Mouse (Mus musculus) liver, embryonic 14 days (tissue): ENCODE results near the gene Isy1. TPM values are rescaled to one million over a fixed set of nuclear protein-coding genes. Genes with fewer than 3 reads are reported as not detected.

Experiments used
- polyA plus RNA-seq: library from polyadenylated mRNA; depleted of rRNA; stranded (reverse); fragments of >200 nt; gene quantifications from 2 replicates; pipeline ENCODE4 v1.2.3, GENCODE M21; 2012; rRNA removed

Isy1 gene
- polyA plus RNA-seq = 17.1 and 17.5 TPM in 2 replicates

DNA sequence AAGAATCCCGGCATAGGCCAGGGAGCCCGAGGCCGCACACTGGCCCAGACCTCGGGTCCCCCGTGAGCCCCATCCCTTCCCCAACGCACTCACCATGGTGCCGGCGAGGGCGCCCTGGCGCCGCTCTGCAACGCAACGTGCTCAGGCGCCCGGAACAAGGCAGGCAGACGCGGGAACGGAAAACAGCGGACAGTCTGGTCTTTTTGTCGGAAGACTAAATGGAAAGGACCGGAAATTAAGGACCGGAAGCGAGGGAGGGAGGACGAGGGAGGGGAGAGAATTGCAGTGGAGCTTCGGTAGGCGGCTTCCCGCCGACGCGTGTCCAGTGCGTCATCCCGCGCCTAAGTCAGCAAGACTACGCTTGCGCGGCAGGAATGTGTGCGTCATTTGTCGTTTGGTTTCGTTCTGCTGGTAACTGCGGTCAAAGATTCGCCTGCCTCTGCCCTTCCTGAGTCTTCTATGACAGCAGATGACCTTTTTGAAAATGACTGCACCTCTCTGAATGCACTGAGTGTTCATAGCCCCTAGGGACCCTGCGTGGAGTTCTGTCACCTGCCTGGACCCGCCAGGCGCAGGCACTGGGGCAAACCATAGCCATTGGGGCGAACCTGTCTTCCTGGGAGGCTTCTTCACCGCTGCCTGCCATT lies at the start of gene Isy1:
Gene Isy1, minus strand, starts transcription at position 248 of the 647 bp plus-strand sequence.

DNA sequence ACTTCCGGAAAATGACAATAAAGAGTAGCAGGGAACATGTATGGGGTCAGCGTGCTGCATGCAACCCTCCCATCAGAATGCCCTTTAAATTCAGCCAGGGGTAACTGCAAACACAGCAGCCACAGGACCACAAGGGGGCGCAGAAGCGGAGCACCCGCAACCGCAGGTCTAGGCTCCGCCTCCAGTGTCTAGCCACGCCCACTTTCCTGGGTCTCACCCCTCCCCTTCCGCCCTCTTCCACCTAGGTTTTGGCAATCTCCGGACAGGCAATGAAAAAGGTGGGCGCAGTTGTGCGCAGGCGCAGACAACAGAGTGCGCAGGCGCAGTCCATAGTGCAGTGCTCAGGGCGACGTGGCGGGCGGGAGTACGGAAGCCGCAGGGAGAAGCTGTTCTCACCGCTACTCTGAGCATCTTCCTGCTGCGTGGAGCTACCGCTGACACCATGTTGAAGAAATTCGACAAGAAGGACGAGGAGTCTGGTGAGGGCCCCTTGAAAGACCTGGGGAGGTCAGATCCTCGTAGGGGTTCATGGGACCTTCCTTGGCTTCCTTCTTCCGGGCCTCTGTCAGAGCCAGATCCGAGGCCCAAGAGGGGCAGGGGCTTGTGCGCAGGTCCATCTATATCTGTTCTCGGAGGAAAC lies 49.1 kb upstream of the Isy1 start, which contains the start of gene Copg1:
Gene Copg1, plus strand, starts transcription at position 221 of the 640 bp plus-strand sequence.

DNA sequence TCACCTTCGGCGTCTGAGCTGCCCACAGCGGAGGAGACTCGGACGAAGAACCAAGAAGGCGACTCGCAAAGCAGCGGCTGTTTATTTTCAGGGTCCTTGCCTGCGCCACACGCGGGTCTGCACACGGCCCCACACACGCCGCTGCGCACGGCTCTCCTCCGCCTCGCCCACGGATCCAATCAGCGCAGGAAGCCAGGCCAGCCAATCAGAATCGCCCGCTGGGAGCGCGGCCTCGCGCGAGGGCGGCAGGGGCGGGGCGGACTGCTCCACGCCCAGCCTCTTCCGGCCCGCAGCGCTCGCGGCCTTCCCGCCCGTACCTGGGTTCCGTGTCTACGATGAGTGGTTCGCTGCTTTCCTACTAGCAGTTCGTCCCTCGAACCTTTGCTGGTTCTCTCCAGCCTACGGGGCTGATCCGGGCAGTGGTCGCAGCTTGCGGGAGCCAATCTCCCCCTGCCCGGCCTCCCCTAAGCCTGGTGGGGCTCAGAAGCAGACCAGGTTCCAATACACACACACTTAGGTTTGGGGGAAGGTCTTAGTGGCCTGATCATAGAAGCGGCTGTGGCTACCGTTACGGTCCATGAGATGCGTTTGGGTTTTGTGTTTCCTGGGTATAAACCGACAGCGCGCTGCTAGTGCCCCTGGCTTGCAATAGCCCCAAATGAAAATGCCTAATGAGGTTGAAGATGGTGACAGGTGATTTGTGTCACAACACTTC lies 12.5 kb upstream of the Isy1 start, which contains the start of gene Cnbp:
Gene Cnbp, minus strand, starts transcription at position 207 of the 715 bp plus-strand sequence.

DNA sequence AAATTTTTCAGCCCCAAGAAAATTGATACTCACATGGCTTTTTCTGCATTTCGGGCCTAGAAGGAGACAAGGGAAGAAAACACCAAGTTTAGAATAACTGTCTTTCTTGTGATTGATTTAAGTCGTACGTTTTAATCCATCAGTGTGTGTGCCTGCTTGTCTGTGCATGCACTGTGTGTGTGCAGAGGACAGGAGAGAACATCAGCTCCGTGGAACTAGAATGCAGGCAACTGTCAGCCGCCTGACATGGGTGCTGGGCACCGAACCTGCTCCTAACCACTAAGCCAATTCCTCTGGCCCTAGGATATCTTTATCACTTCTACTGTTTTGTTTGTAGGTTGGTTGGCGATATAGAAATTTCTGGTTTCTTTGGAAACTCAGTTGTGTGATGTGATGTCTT lies 2.9 kb downstream of the Isy1 start, which contains the start of gene Gm45140:
Gene Gm45140, minus strand, starts transcription at position 101 of the 400 bp plus-strand sequence.

DNA sequence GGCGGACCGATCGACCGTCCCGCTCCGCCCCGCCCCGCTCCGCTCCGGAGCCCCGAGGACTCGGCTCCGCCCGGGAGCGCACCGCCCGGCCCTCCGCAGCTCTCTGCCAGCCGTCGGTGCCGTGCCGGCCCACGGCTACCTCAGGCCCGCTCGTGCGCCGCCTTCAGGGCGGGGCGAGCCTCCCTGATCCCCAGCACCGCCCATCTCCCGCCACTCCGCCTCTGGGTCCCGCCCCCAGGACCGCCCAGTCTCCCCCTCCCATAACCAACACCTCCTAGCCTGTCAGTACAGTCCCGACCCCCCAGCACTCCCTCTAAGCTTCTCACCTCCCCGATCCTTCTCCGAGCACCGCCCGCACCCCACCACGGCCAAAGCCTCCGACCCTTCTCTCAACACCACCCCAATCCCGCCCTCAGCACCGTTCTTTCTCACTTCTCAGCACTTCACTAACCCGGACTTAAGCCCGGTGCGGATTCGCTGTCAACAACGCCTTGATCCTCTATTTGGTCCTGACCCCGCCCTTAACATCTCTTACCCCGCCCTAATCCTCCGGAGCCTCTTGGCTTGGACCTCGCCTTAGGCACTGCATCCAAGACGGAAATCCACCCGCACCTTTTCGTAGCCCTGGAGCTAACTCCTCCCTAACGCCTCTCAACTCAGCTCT lies 26.8 kb downstream of the Isy1 start, which contains the start of gene Rab43:
Gene Rab43, minus strand, starts transcription at position 490 of the 664 bp plus-strand sequence.

DNA sequence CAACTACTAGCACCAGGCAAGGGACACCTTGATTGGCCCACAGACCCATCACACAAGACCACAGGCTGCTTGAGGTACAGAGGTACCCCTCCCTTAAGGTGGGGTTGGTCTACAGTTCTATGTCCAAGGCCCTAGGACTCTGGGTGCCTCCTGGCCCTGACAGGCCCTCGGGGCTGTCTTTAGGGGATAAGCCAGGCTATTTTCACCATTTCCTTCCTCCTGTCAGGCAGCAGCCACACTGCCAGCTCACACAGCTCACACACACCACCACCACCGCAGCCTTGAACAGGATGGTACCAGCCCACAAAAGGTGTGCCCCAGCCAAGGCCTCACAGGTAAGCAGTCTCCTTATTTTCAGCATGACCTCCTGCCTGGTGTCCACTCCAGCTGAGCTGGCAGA lies 60.8 kb downstream of the Isy1 start, which contains the start of gene Gp9:
Gene Gp9, plus strand, starts transcription at position 231 of the 400 bp plus-strand sequence.

Other genes with a start within 250 kb of the Isy1 start
- 2.7 and 3.0 TPM in 2 replicates for gene Prokr1, start 248.1 kb downstream of the Isy1 start, polyA plus RNA-seq
- gene Aplf, start 166.6 kb downstream of the Isy1 start, polyA plus RNA-seq = 9.7 and 10.1 TPM in 2 replicates
- 0.16 and 0.39 TPM in 2 replicates for gene Efcc1, start 107.9 kb downstream of the Isy1 start, polyA plus RNA-seq
- 31.8 and 34.2 TPM in 2 replicates for gene Gp9, start 60.7 kb downstream of the Isy1 start, polyA plus RNA-seq
- 15.5 and 21.2 TPM in 2 replicates for gene Rab43, start 26.6 kb downstream of the Isy1 start, polyA plus RNA-seq
- gene Gm45140, start 3.0 kb downstream of the Isy1 start, polyA plus RNA-seq = 5.1 and 6.2 TPM in 2 replicates
- gene Cnbp, start 12.3 kb upstream of the Isy1 start, polyA plus RNA-seq = 188 and 223 TPM in 2 replicates
- gene Copg1, start 49.0 kb upstream of the Isy1 start, polyA plus RNA-seq = 19.2 and 24.4 TPM in 2 replicates
- 11.1 and 11.4 TPM in 2 replicates for gene Hmces, start 75.1 kb upstream of the Isy1 start, polyA plus RNA-seq
- gene H1fx, start 142.8 kb upstream of the Isy1 start, polyA plus RNA-seq = 4.9 and 5.2 TPM in 2 replicates
- gene Rab7, start 206.5 kb upstream of the Isy1 start, polyA plus RNA-seq = 78.5 and 85.9 TPM in 2 replicates
- gene Rpn1, start 245.7 kb upstream of the Isy1 start, polyA plus RNA-seq = 68.6 and 77.0 TPM in 2 replicates